Mouse (Mus musculus) heart, embryonic 15.5 days (tissue): ENCODE data around the gene Mboat7. TPM values are rescaled to one million over a fixed set of nuclear protein-coding genes. Genes with fewer than 3 reads are reported as not detected.
A peak's percentile ranks its signal among the peaks of the same experiment; 100 is the strongest.

ENCODE experiments used
- ATAC-seq: fragments of 200-750 bp; cut with Nextera tagmentation; replicated peaks from 2 replicates; pipeline ENCODE4 v1.8.0; 2017; ENCODE audit warnings: low read depth, moderate TSS enrichment; ENCODE audit not compliant: insufficient number of reproducible peaks, insufficient read depth, low FRiP score
- H3K27ac ChIP-seq: fragments of 300-500 bp; sonication (generic); 2 replicates; pipeline ENCODE4 v1.5.1; 2015; ENCODE audit warnings: mild to moderate bottlenecking, inconsistent platforms
- H3K27me3 ChIP-seq: fragments of 300-500 bp; sonication (generic); 2 replicates; pipeline ENCODE4 v1.6.1; 2015; ENCODE audit warnings: inconsistent platforms
- H3K36me3 ChIP-seq: fragments of 300-500 bp; sonication (generic); 2 replicates; pipeline ENCODE4 v1.6.1; 2015; ENCODE audit warnings: mild to moderate bottlenecking, inconsistent platforms
- H3K4me1 ChIP-seq: fragments of 300-500 bp; sonication (generic); replicated peaks from 2 replicates; pipeline ENCODE4 v1.6.1; 2015; ENCODE audit warnings: inconsistent platforms
- H3K4me2 ChIP-seq: fragments of 300-500 bp; sonication (generic); 2 replicates; pipeline ENCODE4 v1.6.1; 2015; ENCODE audit warnings: inconsistent platforms, mild to moderate bottlenecking, moderate library complexity
- H3K4me3 ChIP-seq: fragments of 300-500 bp; sonication (generic); 2 replicates; pipeline ENCODE4 v1.5.1; 2015; ENCODE audit warnings: mild to moderate bottlenecking, inconsistent platforms
- H3K9ac ChIP-seq: fragments of 300-500 bp; sonication (generic); 2 replicates; pipeline ENCODE4 v1.6.1; 2015; ENCODE audit warnings: mild to moderate bottlenecking, inconsistent platforms
- H3K9me3 ChIP-seq: fragments of 300-500 bp; sonication (generic); replicated peaks from 2 replicates; pipeline ENCODE4 v1.6.1; 2016; ENCODE audit warnings: inconsistent platforms
- WGBS: fragments of 180-500 bp; shearing (Covaris S2); methylation state at CpG from one replicate; pipeline ENCODE4 v1.1.7; 2015; ENCODE audit warnings: mixed read lengths; 5-methylcytosine and 5-hydroxymethylcytosine counted together
- polyA plus RNA-seq: library from polyadenylated mRNA; unstranded; fragments of >200 nt; fragmentation: Nextera tagmentation; extraction: Ambion mirVana; gene quantifications from 2 replicates; pipeline ENCODE4 v1.2.1, GENCODE M21; 2015

Mboat7 gene
- polyA plus RNA-seq, 1 experiment from 2014 or later: 30.1 TPM

- Histone ChIP-seq H3K9ac (peak within 1 kb of the TSS; percentile 89), H3K4me2 (peak within 1 kb of the TSS; percentile 66), H3K4me1 (peaks cover 27% of the 10 kb centered on the region), H3K27me3 (no peaks in the 10 kb centered on the region), H3K27ac (peak within 1 kb of the TSS; percentile 94), H3K36me3 (peaks cover 30% of the 10 kb centered on the region), H3K9me3 (no peaks in the 10 kb centered on the region), H3K4me3 (peak within 1 kb of the TSS; percentile 76)
- WGBS: 2% methylated on average over 45 of the region's 45 CpGs
- ATAC-seq: peak; percentile 98
Observed at GRCm38 (mm10) chr7:3665215-3666114, 27.9 kb downstream of the Mboat7 start, which contains the start of gene Leng1. Gene Leng1, minus strand, starts transcription at chr7:3665840.

DNA sequence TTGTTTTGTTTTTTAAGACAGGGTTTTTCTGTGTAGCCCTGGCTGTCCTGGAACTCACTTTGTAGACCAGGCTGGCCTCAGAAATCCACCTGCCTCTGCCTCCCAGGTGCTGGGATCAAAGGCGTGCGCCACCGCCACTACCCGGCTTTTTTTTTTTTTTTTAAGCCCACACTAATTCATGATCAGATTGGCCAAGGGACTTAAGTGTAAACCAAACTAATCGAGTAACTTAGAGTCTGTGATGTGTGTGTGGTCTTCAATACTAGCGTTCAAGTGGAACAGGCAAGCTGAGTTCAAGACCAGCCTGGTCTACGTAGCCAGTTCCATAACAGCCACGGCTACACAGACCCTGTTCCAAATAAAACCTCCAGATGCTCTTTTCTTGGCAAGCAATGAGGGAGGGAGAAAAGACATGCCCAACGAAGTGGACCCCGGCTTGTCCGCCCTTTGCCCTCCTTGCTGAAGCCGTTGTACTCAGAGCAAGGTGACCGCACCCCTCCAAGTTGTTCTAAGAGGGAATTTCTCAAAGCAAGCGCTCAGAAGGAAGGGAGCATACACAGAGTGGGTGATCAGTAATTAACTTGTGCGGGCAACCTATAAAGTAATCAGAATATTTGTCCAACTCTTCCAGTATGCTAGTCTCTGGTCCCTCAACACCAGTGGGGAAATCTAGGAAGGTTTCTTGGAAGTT is 28.7 kb downstream of the Mboat7 start:
- H3K27ac ChIP-seq: peak overlapping the region; percentile 94
- peak overlapping the region; percentile 76 for H3K4me3 ChIP-seq
- H3K9me3 ChIP-seq: no peaks in the 10 kb centered on the region
- peak; percentile 10; the same call in 1 of the 2 replicates for ATAC-seq
- WGBS: 27% methylated on average over 15 of the region's 15 CpGs
- H3K27me3 ChIP-seq: no peaks in the 10 kb centered on the region
- peaks cover 27% of the 10 kb centered on the region for H3K4me1 ChIP-seq
- peak overlapping the region; percentile 66 for H3K4me2 ChIP-seq
- peak overlapping the region; percentile 89 for H3K9ac ChIP-seq
- H3K36me3 ChIP-seq: peaks cover 38% of the 10 kb centered on the region

GRCm38 (mm10) chr7:3658578-3658977 is 34.7 kb downstream of the Mboat7 start:
- Histone ChIP-seq H3K4me1 (peaks cover 6% of the 10 kb centered on the region), H3K27ac (no peak overlapping the region), H3K27me3 (no peaks in the 10 kb centered on the region), H3K9me3 (no peaks in the 10 kb centered on the region), H3K4me2 (no peak overlapping the region), H3K9ac (no peak overlapping the region), H3K4me3 (no peak overlapping the region), H3K36me3 (peaks cover 98% of the 10 kb centered on the region)
- no peak for ATAC-seq
- WGBS: 90% methylated on average over 14 of the region's 14 CpGs

DNA sequence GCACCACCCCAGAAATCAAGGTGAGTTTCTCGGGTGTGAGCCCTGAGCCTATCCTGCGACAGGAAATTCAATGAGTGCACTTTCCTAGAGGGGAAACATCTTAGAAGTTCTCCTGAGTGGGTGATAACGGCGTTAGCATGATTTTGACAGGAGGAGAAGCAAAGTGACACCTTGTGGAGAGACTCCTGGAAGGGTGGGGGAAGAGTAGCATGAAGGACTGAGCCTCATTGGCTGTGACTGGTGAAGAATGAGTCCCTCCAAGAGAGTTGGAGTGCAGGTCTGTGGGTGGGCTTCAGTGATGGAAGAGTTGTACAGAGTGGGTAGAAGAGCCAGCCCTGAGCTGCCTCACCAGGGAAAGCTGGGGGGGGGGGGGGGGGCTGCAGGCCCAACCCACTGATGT is 36.4 kb downstream of the Mboat7 start:
- no peak for ATAC-seq
- Histone ChIP-seq H3K9ac (no peak overlapping the region), H3K4me2 (no peak overlapping the region), H3K9me3 (no peaks in the 10 kb centered on the region), H3K27me3 (no peaks in the 10 kb centered on the region), H3K27ac (no peak overlapping the region), H3K4me1 (no peaks in the 10 kb centered on the region), H3K36me3 (peaks cover 98% of the 10 kb centered on the region), H3K4me3 (no peak overlapping the region)
- 75% methylated on average over 4 of the region's 4 CpGs for WGBS

GRCm38 (mm10) chr7:3646641-3647040 is 46.7 kb downstream of the Mboat7 start:
- H3K27me3 ChIP-seq: no peaks in the 10 kb centered on the region
- H3K9ac ChIP-seq: peak overlapping the region; percentile 99
- peaks cover 15% of the 10 kb centered on the region for H3K36me3 ChIP-seq
- WGBS: 64% methylated on average over 4 of the region's 4 CpGs
- peak overlapping the region; percentile 96 for H3K4me3 ChIP-seq
- no peaks in the 10 kb centered on the region for H3K9me3 ChIP-seq
- peaks cover 36% of the 10 kb centered on the region for H3K4me1 ChIP-seq
- peak overlapping the region; percentile 80 for H3K4me2 ChIP-seq
- ATAC-seq: no peak
- H3K27ac ChIP-seq: no peak overlapping the region

DNA sequence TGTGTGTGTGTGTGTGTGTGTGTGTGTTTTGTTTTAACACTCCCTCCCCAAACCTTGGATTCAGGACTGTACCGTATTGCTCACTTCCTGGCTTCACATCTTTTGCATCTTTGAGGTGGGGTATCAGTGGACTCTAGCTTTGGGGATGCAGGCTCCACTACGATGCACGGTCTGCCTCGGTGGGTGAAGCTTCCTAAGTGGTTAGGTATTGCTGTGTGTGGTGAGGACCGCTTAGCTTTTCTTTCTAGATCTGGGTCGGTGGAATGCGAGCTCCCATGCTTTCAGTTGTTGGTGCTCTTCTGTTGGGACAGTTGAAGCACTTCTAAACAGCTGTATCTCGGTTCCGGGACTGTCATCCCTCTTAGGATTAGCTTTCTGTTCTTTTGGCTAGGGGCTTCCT is 47.1 kb downstream of the Mboat7 start:
- peak overlapping the region; percentile 99 for H3K9ac ChIP-seq
- 6% methylated on average over 9 of the region's 9 CpGs for WGBS
- H3K9me3 ChIP-seq: no peaks in the 10 kb centered on the region
- peak overlapping the region; percentile 80 for H3K4me2 ChIP-seq
- H3K36me3 ChIP-seq: peaks cover 15% of the 10 kb centered on the region
- H3K4me1 ChIP-seq: peaks cover 36% of the 10 kb centered on the region
- peak overlapping the region; percentile 97; the same call in 1 of the 2 replicates for H3K27ac ChIP-seq
- no peaks in the 10 kb centered on the region for H3K27me3 ChIP-seq
- H3K4me3 ChIP-seq: peak overlapping the region; percentile 96
- no peak for ATAC-seq

DNA sequence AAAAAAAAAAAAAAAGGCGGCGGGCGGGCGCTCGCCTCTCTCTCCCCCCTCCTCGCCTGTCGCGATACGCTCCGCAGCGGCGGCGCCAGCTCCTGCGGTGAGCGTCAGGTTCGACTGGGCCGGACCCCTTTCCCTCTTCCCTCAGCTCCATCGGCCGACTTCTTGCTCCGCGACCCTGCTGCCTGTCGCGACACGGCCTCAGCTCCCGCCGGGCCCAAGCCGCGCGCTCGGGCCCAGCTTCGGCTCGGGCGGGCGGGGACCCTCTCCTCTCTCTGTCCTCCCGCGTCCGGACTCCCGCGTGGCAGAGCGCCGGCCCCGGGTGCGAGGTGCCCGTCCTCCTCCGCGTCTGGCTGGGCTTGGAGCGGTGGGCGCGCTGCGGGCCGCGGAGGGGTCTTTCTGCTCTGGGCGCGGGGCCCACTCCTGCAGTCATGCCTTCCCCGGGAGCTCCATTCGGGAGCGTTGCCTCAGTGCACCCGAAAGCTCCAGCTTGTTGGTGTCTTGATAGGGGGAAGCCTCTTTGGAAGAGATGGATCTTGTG is 47.8 kb downstream of the Mboat7 start:
- peak; percentile 5 for ATAC-seq

DNA sequence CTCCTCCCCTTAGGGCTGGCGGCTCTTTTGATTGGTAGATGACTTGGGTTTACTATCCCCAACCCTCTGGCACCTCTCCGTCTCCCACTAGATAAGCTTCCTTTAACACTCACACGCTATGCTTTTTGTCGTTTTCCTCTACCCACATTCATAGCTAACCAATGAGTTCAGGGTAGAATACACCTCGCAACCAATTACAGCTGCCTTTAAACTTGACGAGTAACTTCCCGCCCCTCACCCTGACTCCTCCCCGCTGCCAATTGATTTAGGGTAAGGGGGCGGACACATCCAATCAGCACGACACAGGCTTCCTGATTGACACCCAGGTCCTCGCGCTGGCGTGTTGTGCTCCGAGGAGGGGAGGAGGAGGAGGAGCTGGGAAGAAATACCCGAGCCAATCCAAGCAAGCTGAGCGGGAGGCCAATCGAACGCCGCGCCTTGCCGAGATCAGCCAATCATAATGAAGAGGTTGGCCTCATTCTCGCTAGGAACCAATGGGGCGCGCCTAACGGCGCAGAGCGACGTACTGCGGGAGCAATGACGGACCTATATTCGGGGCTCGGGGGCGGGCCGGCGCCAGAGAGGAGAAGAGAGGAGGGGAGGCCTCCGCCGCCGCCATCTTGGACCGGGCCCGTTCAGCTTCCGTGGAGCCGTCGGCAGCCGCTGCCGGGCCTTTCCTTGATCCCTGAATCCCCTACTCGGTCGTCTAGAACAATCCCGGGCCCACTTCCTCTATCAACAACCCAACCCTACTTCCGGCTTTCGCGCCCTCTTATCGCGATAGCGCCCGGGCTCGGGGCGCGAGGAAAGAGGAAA is 48.4 kb downstream of the Mboat7 start, which contains the start of gene Cnot3:
Gene Cnot3, plus strand, starts transcription at position 597 of the 816 bp plus-strand sequence.
- ATAC-seq: peak; percentile 97
- WGBS: under 1% methylated on average over 49 of the region's 58 CpGs

More for the DNA sequence above, 47.8 kb downstream of the Mboat7 start:
- Histone ChIP-seq H3K9me3 (no peaks in the 10 kb centered on the region), H3K4me1 (peaks cover 36% of the 10 kb centered on the region), H3K9ac (peak overlapping the region; percentile 99), H3K36me3 (peaks cover 15% of the 10 kb centered on the region), H3K4me3 (peak overlapping the region; percentile 96), H3K4me2 (peak overlapping the region; percentile 80), H3K27ac (peak overlapping the region; percentile 97), H3K27me3 (no peaks in the 10 kb centered on the region)
- under 1% methylated on average over 56 of the region's 58 CpGs for WGBS

DNA sequence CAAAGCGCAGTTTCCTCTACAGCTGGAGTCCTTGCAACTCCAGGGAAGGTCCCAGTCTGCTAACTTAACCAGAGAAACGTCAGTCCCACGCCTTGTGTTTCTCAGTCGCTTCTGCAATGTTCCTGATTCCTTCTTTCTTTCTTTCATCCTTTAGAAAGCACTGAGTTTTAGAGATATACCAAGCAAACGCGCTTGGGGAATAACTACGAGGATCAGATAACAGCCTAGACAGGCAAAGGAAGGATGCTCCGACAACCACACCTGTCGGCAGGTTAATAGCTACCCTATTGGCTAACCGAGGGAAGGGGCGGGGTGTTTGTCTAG is 49.0 kb downstream of the Mboat7 start:
- H3K27me3 ChIP-seq: no peaks in the 10 kb centered on the region
- ATAC-seq: no peak
- H3K4me3 ChIP-seq: peak overlapping the region; percentile 96
- H3K36me3 ChIP-seq: peaks cover 22% of the 10 kb centered on the region; the same call in 1 of the 2 replicates
- H3K4me1 ChIP-seq: peaks cover 36% of the 10 kb centered on the region
- peak overlapping the region; percentile 75 for H3K27ac ChIP-seq
- H3K9ac ChIP-seq: 0 out of 2 replicates have a peak overlapping the region, but pooled peaks have one; percentile 11
- H3K9me3 ChIP-seq: no peaks in the 10 kb centered on the region
- 1% methylated on average over 11 of the region's 11 CpGs for WGBS
- H3K4me2 ChIP-seq: peak overlapping the region; percentile 60

More for the DNA sequence above, 48.4 kb downstream of the Mboat7 start, which contains the start of gene Cnot3:
- Histone ChIP-seq H3K9me3 (no peaks in the 10 kb centered on the region), H3K4me1 (peaks cover 36% of the 10 kb centered on the region), H3K27me3 (no peaks in the 10 kb centered on the region), H3K27ac (peak within 1 kb of the TSS; percentile 97), H3K4me2 (peak within 1 kb of the TSS; percentile 80), H3K9ac (peak within 1 kb of the TSS; percentile 99), H3K36me3 (peaks cover 17% of the 10 kb centered on the region; the same call in 1 of the 2 replicates), H3K4me3 (peak within 1 kb of the TSS; percentile 96)

DNA sequence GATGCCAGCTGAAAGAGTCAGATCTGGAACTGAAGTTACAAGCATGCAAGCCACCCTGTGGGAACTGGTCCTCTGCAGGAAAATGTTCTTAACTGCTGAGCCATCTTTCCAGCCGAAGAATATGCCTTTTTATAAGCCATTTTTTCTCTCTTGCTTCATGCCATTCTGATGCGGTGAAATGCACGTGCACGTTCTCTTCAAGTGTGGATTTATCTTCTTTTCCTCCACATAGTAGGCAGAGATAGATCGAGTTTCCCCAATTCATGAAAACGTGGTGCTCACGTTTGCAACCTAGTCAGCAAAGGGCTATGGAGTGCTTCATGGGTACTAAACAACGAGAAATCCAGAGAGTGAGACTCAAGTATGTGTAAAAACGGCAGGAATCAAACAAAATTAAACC is 49.5 kb downstream of the Mboat7 start:
- peak overlapping the region; percentile 96 for H3K4me3 ChIP-seq
- H3K27ac ChIP-seq: no peak overlapping the region
- no peaks in the 10 kb centered on the region for H3K9me3 ChIP-seq
- whole genome bisulfite sequencing: 23% methylated on average over 9 of the region's 9 CpGs
- no peak for ATAC-seq
- peaks cover 25% of the 10 kb centered on the region; the same call in 1 of the 2 replicates for H3K36me3 ChIP-seq
- peak overlapping the region; percentile 60 for H3K4me2 ChIP-seq
- H3K27me3 ChIP-seq: no peaks in the 10 kb centered on the region
- peaks cover 33% of the 10 kb centered on the region for H3K4me1 ChIP-seq
- no peak overlapping the region for H3K9ac ChIP-seq
